Mouse (Mus musculus) natural killer cell, adult 2 months (primary cell): ENCODE data around the gene Slc1a3.
"Not testable (repeated sequence)": the region's sequence is repeated elsewhere in the genome, so short reads cannot be mapped to it uniquely, and the experiment has no call there.

Experiments used
- DNase-seq, 2 experiments: peaks; one replicate each; pipeline ENCODE4 v3.0.0; 2022; ENCODE audit warnings: low spot score in 2 of 2

Gene Slc1a3

DNA sequence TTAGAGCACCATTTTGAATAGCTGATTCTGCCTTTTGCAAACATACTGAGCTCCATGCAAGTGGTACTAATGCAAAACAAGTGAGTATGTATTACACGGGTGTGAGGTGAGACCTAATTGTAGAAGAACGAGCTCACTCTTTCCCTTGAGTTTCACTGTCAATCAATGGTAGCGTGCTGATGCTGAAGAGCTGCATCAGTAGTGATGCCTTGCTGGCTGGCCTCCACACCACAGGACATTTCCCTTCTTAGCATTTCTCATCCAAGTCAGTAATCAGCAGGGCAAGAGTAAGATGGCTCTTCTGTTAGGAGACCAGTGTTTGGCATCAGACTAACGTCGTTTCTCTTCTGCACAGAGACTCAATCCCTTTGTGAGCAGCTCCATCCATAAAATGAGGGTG lies 4.0 kb downstream of the Slc1a3 start:
- DNase-seq: no peak

DNA sequence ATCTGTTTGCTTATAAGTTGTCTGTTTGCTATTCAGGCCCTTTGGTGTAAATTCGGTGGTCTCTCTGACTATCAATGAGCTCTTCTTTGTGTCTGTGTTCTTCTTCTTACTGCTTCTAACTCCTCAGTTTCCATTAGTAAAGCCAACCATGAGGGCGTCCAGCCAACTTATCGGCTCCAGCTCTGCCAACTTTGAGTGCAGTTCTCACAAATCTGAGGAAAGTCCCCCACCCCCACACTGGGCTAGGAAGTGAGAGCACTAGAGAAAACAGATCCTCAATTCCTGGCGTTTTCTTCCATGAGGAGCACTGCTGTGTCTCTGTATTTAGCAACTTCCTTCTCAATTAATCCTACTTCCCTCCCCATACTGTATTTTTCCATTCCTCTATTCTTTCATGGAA lies 4.4 kb downstream of the Slc1a3 start:
- DNase-seq: no peak

DNA sequence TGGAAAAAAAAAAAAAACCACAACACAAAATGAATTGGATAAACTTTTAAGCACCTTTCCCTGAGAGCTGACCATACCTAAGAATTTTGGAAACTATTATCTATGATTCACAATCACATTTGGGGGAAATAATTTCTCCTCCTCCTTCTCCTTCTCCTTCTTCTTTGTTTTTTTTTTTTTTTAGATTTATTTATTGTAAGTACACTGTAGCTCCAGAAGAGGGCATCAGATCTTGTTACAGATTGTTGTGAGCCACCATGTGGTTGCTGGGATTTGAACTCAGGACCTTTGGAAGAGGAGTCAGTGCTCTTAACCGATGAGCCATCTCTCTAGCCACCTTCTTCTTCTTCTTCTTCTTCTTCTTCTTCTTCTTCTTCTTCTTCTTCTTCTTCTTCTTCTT lies 5.0 kb downstream of the Slc1a3 start:
- DNase-seq: not testable (repeated sequence)

DNA sequence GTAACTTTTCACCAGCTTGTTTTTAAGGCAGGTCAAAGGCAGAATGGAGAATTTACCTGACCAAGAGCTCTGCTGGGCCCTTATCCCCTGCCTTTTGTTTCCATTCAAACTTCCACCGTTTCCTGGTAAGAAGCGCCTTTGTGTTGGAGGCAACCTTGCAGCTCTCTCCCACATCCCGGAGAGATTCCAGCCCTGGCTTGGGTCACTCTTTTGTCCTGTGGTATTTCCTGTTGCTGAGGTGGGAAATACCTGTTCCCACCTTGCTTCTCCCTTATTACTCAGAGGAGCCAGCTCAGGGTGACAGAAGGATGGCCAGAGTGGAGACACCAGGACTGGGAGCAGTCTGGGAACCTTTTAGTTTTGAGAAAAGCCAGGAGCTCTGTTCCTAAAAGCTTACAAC lies 12.6 kb downstream of the Slc1a3 start:
- DNase-seq: no peak

DNA sequence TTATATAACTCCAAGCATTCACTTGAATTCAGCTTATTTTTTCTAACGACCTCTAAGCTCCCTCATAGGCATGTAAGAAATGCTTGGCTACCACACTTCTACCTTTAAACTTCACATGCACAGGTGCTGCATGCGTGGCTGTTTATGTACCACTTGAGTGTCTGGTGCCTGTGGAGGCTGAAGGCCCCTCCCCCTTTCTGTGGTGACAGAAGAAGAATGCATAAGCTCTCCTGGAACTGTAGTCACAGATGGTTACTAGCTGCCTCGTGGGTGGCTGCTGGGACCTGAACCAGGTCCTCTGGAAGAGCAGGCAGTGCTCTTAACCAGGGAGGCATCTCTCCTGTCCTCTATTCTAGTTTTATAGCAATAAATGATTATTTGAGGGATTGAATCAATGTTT lies 13.1 kb downstream of the Slc1a3 start:
- no peak for DNase-seq

DNA sequence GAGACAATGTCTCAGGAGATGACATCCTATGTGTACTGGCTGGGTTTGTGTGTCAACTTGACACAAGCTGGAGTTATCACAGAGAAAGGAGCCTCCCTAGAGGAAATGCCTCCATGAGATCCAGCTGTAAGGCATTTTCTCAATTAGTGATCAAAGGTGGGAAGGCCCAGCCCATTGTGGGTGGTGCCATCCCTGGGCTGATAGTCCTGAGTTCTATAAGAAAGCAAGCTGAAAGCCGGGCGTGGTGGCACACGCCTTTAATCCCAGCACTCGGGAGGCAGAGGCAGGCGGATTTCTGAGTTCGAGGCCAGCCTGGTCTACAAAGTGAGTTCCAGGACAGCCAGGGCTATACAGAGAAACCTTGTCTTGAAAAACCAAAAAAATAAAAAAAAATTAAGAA lies 20.4 kb downstream of the Slc1a3 start:
- DNase-seq: not testable (repeated sequence)

DNA sequence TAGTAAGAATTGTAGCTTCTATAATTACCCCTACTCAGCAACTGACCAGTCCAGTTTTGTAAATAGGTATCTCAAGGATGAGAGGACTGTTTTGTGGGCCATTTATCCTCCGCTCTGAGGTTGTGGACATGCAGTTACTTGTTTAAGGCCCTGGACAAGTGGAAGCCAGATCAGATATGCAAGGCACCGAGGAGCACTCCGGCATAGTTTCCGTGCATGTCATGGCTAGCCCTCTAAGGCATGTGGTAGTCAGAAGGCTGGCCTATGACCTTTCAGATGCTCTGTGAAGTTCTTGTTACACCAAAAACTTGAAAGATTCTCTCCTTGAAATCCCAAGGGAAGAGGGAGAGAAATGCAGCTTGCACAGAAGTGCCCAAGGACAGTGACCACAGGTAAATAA lies 23.7 kb downstream of the Slc1a3 start:
- no peak for DNase-seq

DNA sequence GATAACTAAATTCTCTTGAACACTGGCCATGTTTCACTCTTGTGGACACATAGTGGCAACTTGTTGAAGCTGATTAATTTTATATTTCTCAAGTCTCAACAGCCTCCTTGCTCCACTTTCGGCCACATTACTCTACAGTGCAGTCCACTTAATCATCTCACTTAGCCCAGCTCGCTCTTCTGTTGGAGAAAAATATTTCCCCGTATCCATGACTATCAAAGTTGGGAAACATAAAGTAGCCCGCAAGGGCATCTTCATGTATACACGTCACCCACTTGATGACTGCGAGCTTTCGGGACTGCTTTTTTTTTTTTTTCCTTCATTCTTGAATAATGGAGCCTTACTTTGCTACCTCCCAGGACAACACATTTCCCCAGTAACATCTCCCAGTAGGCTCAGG lies 25.1 kb downstream of the Slc1a3 start:
- DNase-seq: no peak

DNA sequence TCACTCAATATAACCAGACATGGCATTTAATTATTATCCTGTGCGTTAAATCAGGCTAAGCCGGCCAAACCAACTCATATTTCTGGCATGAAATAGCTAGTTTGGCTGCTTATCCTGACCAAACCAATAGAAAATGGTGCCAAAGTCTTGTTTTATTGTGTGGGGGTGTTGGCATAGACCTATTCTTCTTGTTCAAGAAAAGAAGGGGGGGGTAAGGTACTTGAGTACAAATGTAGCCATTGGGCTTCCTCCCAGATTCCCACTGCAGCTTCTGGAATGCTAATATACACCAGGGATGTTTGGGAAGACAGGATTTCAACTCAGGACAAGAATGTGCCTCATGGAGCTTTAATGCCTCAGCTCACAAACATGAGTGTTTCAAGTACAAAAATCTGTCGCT lies 26.3 kb downstream of the Slc1a3 start:
- DNase-seq: no peak

DNA sequence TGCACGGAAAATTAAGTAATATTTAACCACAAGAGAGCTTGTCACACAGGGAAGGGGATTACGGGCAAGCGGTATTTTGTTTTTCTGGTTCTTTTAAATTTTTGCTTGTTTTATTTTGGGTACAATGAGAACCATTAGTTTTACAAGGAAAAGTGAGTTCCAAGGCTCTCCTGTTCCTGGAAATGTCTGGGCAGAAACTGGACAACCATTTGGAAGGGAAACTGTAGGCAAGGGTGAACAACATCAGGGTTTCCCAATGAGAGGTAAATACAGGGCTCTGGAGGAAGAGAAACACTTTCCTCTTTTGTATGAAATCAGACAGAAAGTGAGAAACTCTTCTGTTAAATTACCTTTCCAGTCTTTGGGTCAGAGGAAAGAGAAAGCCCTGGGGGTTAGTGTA lies 27.7 kb downstream of the Slc1a3 start:
- no peak for DNase-seq

DNA sequence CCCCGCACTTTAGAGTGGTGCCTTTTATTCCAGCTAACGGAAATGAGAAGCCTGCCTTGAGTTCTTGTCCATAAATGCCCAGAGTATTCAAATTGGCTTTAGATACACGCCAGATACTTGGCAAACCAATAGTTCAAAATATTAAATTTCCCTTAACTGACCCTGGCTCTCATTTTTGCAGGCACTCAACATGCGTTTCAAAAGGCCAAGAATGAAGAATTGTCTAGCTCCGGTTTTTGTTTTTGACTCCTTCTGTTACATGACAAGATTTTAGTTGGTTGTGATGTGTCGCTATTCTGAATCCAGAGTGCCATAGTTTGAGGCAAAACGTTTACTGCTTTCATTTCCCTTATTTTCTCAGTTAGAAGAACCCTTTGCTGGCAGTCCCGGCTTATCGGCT lies 28.1 kb downstream of the Slc1a3 start:
- no peak for DNase-seq

DNA sequence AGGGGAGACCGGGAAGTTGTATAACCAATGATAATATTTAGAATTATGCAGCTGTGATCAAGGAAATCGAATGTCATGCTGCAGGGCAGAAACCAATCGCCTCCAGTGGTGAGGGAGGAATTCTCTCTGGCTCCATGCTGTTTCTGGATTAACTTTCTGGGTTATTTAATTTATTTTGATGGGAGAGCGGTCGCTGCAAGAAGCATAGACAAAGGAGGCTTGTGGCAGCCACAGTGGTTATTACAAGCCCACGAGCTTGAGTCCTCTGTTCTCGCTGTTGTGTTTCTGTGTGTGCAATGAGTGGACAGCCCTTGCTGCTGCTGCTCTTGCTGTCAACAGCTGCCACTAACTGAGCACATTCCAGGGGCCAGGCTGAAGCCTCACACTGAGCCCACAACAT lies 28.6 kb downstream of the Slc1a3 start:
- DNase-seq: no peak

DNA sequence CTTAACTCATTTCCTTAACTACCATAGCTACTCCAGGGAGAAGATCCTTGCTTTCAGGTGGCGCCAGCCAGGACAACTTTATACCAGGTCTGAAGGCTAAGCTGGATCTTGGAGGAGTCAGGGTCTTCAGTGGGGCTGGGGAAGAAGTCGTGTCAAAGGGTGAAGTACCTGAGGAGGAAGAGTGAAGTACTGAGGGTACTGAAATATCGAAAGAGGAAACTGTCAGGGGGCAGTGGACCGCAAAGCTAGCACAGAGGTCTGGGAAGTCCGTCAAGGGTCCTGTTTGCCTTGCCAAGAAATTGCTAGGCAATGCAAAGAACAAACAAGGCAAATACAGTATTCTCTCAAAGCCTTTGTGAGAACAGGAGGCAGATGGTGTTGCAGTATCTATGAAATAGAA lies 29.6 kb downstream of the Slc1a3 start:
- no peak for DNase-seq

DNA sequence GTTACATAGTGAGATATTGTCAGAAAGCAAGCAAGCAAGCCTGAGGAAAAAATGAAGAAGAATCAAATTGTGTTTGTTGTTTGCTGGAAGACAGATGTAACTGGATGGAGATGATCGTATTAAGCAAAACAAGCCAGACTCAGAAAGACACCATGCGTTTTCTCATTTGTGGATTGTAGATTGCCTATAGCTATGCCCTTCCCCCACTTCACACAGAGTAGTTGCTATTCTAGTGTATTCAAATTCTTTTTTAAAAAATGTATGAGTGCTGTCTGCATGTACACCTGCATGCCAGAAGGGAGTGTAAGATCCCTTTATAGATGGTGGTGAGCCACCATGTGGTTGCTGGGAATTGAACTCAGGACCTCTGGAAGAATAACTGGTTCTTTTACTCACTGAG lies 33.6 kb downstream of the Slc1a3 start:
- DNase-seq: no peak

DNA sequence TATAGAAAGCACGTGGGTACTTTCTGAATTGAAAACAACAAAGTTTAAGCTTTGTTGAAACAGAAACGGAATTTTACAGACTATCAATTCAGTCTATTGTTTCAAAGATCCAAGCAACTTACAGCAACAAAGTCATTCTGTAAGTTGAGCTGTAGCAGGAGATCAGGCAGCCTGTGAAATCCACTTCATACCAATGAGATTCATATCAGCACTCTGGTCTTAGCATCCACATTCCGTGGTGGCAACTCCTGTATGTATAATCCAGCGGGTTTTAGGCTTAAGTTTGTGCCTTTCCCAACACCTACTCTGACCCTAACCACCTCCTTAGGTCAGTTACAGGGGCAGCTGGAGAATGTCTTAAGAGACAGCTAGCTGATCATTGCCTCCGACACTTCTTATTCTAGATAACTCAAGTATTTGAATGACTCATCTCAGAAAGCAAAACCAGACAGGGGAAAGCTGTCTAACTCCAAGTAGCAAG lies 34.3 kb downstream of the Slc1a3 start:
- DNase-seq: no peak

DNA sequence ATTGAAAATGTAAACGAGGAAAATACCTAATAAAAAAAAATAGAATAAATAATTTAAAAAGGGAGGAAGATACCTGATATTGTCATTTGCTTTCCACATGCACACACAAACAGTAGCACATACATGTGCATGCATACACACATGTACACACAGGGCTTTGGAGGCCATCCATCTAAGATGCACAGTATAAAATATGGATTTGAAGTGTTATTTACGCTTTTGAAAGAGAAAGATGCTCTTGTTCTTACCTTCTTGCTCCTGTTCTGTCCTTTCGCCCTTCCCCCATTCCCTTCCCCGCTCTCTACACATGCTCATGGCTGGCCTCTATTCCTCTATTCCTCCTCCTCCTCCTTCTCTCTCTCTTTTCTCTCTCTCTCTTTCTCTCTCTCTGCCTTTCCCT lies 34.9 kb downstream of the Slc1a3 start:
- no peak for DNase-seq

DNA sequence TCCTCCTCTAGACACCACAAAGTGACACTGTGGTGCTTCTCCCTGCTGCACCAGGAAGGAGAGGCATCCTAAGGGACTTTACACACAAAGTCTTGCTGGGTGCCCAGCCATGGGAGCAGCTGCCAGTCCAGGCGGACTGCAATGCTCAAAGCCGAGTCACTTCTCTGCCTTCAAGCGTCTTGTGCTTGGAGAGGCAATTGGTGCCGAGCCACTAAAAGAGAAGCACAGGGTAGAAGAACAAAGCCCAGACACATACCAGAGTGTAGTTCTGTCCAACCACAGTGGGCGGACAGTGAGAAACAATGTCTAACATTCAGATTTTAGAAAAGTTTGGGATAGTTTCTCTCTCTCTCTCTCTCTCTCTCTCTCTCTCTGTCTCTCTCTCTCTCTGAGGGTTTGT lies 38.0 kb downstream of the Slc1a3 start:
- no peak for DNase-seq

DNA sequence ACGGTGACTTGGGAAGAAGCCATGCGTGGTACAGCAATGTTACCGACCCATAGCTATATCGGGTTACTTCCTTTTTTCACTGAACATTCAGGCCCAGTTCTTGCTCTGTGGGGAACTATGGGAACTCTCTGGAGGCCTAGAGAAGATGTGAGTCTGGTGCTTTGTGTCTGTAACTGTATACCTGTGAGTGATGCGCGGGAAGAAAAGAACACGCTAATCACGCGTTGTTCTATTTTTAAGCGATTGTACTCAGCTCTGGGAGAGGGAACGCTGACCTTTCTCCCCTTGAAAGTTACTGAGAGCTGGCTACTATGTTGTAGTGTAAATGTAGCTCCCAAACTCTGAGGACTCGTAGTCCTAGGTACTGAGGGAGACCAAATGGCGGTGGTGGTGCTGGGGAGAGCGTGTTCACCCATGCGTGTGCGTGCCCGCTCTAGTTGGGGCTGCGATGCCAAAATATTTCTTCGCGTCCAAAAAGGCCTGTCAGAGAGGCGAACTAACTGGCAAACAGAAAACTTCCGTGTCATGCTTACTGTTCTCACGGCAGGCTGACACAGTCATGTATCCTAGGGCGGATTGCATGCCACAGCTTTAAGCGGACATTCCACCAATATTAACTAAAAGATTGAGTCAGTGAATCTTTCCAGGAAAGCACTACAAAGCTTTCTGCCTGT lies 42.6 kb downstream of the Slc1a3 start:
- DNase-seq: no peak

DNA sequence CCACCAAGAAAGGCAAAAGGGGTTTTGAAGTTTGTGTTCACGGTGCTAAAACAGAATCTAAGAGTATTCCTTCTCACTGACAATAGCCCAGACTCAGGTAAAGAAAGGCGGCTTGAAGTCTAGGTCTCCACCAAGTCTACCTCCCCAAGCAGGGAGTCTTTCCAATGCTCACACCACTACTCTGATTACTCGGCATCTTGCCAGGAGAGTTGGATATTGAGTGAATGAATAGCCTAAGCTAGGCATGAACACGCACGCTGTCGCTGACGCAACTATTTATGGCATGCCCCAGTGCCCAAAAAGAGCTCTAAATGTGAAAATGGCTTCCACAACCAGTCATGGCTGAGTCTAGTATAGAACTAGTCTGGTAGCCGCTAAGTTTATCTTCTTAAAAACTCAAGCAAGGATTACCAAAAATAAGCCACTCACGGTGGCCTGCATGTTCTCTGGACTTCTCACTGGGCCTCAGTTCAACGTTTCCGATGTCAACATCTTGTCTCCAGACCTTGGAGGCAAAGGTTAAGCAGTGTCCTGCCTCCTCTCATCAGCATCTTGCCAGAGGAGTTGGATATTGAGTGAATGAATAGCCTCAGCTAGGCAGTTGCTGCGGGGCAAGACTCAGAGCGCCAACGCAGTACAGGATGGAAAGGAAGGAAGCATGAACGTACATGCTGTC lies 44.8 kb downstream of the Slc1a3 start:
- DNase-seq: no peak

DNA sequence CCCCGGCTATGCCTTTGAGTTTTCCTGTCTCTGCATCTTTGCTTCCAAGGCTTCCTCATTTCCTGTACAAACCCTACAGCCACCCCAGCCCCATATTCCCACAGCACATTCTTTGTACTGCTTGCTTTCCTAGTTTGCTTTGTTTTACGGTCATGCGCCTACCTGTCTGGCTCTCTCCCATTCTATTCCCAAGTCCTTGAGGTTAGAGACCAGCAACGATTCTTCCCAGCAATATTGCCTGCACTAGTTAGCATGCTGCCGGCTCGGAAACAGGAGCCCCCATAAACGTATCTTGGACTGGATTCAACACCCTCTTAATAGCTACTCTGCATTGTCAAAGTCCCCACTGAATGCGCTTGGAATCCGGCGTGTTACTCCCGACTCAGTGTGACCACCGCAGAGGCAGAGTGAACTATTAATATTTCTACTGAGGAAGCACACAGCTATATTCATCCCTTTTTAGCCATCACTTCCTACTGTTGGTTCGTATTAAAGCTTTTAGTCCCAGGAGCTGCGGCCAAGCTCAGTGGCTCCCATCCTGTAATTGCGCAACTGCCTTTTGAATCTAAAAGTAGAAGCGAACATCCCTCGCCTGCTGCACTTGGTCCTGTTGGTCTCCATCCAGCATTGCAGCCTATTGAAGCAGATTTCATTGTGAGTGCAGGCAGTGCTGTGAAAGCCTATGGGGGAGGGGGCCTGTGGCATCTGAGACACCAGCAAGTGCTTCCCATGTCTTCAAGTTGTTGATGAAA lies 47.0 kb downstream of the Slc1a3 start:
- DNase-seq: no peak

DNA sequence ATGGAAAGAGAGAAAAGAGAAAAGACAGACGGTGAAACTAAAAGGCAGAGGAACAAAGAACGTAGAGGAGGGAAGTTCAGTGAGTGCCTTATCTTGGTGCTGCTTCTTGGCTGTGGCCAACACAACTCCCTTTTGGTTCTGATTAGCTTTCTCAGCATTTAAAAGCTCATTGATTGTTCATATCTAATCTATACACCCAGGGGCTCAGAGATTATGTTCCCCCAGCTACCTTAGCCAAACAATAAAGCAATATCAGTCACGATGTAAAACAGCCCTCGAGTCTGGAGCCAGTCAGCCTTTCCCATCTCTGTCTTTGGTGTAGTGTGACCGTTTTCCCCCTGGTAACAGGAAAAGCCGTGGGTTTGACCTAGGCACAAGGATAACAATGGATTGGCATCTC lies 48.7 kb downstream of the Slc1a3 start:
- DNase-seq: no peak

DNA sequence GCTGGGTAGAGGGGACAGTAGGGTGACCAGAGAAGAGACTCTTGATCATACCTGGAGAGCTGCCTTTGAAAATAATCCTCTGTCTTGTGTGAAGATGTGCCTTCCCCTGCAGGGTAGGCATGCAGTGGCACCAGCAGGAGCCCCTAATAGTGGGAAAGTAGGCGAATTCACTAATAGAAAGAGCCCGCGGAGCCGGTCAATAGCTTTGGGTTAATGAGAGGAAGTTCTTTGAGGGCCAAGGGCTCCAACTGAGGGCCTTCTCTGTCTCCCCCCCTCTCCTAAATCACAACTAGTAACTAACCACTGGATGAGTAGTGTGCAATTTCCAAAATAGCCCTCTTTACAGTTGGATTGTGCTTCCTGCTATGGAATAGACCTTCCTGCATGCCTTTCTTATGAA lies 50.6 kb downstream of the Slc1a3 start:
- no peak for DNase-seq

DNA sequence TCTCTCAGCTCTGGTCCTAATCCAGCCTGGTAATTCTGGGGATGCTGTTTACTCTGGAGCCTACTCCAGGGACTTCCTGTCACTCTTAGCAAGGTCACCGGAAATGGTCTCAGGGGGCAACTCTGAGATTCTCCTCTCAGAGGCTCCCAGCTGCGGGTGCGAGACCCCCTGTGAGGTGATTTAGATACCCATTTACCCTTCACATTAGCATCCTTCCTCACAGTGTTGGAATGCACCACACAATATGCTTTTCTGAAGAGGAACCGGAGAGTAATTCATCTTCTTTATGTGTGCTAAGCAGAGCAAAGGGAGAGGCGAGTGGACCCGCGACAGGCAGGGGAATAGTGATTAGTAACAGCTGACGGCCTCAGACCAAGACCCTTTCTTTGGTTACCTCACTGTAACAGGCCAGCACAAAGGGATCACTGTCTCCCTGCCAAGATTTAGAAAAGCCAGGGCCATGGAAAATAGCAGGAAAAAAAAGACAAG lies 51.0 kb downstream of the Slc1a3 start:
- DNase-seq: no peak
